Mouse (Mus musculus) stomach, embryonic 16.5 days (tissue): ENCODE measurements around the gene Hspe1. TPM values are rescaled to one million over a fixed set of nuclear protein-coding genes. Genes with fewer than 3 reads are reported as not detected.

Experiments used
- polyA plus RNA-seq: library from polyadenylated mRNA; unstranded; fragments of >200 nt; fragmentation: Nextera tagmentation; extraction: Ambion mirVana; gene quantifications from 2 replicates; pipeline ENCODE4 v1.2.1, GENCODE M21; 2015

Gene Hspe1
- polyA plus RNA-seq, 1 experiment from 2014 or later = 480 TPM

Other genes with a start within 250 kb of the Hspe1 start
- gene Ankrd44, start 161.7 kb upstream of the Hspe1 start, polyA plus RNA-seq = 13.8 and 14.5 TPM in 2 replicates
- 263 and 270 TPM in 2 replicates for gene Sf3b1, start 60.7 kb upstream of the Hspe1 start, polyA plus RNA-seq
- gene Coq10b, start 35.4 kb upstream of the Hspe1 start, polyA plus RNA-seq = 22.0 and 24.4 TPM in 2 replicates
- gene Hspd1, start 111 bp downstream of the Hspe1 start, polyA plus RNA-seq = 382 and 410 TPM in 2 replicates
- gene Mob4, start 43.1 kb downstream of the Hspe1 start, polyA plus RNA-seq = 153 TPM in 2 replicates
- 8.4 and 10.6 TPM in 2 replicates for gene Rftn2, start 138.7 kb downstream of the Hspe1 start, polyA plus RNA-seq
- gene Mars2, start 149.0 kb downstream of the Hspe1 start, polyA plus RNA-seq = 3.9 TPM in 2 replicates